Mouse (Mus musculus) lung, postnatal 4 days (tissue): ENCODE data around the gene Tstd2.

Experiments
- DNase-seq, 2 experiments: peaks; one replicate each; pipeline ENCODE4 v3.0.0; 2021

Gene Tstd2

DNA sequence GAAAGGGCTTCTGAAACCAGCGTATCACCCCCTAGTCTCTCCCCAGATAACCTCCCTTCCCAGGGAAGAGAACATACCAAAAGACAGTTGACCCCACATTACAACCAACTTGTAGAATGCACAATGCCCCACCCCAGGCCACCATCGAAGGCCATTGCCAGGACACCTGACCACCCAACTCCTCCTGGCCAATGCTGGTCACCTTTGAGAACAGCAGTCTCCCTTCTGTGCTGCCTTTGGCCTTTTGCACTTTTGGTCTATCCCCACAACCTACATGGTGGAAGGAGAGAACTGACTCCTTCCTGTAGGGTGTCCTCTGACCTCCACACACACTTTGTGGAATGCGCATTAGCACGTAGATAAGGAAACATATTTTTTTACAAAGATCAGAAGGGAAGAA lies 21.0 kb downstream of the Tstd2 start:
- DNase-seq: no peak

DNA sequence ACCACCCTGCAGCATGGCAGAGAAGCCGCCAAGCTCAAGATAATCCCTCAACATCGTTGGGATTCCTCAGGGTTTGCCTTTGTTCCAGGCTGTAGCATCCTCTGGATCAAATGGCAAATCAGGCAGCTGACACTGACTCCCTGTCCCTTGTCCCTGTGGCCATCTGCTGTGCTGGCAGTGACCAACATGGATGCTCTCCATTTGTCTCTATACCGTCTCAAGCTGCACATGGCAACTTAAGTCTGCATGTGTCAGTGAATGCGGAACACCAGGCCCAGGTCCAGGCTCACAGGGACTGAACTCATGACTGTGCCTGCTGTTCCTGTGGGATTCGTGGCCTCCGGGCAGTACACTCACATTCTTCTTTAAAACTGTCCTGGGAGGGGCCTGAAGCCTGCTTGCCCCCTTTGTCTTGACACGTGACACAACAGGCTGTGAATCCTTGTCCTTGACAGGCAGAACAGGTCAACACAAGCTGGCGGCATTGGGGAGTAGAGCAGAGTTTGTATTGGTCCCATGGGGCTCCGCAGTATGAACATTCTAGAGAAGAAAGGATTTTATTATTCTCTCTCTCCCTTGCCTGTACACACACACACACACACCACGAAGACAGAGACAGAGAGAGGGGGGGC lies 21.8 kb downstream of the Tstd2 start:
- no peak for DNase-seq

DNA sequence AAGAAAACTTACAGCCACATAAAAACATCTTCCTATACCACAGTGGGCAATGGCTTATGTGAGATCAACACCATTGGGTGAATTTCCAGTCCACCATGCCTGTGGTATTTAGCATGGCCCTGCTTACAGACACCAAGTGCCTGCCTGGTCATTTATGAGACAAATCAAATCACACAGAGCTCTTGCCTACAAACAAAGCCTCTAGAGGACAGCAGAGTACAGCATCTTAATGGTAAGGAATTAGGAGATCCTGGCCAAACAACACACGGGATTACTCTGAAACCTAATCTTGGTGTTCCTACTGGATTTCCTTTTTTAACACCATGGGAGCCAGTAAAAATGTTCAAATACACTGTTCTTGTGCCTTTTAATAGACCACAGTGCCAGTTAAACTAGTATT lies 23.2 kb downstream of the Tstd2 start:
- DNase-seq: no peak

DNA sequence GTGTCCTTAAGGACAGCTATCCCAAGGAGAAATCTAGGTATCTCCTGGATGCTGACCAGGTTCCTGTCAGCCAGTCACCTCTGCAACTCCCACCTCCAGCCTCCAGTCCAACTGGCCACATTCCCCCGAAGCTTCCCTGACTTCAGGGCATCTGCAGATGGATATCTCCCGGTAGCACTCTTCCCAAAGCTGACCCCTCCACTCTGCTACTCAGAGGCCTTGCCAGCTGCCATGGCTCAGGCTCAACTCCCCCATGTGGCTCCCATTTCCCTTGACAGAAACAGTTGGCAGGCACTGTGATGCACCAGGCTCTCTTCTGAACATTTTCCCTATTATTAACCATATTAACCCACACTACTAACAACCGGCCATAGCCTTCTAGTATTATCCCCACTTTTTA lies 27.1 kb downstream of the Tstd2 start:
- DNase-seq: peak in 1 of 2 experiments; percentile 17

DNA sequence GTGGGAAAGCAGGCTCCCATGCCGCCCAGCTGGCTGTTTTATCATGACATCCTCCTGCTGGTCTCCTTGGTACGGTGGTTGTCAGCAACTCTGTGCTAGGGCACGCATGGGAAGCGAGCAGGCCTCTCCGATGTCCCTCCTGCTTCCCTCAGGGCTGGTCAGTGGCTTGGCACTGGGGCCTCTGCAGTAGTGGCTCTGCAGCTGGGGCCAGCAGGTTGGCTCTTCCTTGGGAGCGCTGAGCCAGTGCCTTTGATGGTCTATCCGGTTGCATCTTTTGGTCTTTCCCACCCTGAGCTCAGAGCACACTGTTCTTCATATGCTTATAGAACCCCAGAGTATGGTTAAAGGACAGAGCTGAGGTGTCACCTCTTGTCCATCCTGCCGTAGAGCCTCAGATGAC lies 28.4 kb downstream of the Tstd2 start:
- no peak for DNase-seq

DNA sequence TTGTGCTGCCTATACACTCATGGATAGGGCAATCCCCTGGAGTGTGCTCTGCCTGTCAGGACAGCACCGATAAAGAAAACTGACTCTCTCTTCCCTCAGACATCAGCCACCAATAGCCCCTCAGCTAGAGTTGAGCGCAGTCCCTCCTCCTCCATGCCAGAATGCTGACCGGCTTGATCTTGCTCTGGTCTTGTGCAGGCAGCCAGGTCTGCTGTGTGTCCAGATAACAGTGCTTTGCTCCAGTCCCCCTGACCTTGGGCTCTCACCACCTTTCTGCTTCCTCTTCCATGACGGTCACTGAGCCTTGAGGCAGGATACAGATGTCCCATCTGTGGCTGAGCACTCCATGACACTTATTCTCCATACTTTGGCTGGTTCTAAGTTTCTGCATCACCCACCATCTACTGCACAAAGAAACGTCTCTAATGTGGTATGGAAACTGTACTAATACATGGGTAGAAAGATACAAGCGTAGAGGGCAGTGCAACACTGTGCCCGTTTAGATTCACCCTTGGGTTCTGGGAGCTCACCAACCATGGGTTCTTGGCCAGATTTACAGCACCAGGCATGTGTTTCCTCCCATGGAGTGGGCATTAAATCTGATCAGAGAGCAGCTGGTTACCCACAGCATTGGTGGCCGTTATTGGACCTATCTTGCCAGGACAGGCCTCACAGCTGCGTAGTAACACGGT lies 36.3 kb downstream of the Tstd2 start:
- no peak for DNase-seq

DNA sequence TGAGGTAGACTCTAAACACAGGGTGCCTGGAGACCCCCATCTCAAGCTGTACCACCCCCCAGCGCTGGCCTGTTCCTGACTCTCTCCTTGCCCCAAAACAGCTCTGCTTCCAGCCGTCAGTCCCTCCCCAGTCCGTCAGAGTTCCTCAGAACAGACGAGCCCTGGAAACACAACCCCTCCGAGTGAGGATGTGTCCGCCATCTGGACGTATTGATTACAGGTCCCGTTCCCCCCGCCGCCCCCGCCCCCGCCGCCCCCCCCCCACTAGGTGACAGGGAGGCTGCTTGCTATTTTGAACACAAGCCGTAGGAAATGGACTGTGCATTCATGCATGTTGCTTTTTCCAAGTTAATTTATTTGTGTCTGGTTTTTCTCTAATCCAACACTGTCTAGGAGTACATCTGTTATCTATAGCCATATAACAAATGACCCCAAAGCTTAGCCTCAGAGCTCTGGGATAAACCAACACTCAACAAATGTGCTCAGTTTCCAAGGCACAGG lies 37.2 kb downstream of the Tstd2 start:
- no peak for DNase-seq

DNA sequence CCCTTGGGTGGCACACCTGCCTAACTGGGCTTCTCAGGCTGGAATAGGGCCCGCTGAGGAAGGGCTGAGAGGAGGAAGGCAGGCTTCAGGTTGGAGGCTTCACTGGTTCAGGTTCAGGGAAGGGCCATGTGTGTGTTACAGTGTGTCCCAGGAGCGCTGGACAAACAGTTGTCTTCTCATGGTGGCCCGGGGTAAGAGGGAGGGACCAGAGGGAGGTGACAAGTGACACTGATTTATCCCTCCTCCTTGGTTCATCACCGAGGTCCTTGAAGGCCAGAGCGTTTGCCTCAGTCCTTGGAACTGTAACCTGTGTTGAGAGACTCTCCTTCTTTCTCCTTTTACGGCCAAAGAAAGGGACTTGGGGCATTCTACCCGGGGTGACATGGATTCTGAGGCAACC lies 38.0 kb downstream of the Tstd2 start:
- no peak for DNase-seq

DNA sequence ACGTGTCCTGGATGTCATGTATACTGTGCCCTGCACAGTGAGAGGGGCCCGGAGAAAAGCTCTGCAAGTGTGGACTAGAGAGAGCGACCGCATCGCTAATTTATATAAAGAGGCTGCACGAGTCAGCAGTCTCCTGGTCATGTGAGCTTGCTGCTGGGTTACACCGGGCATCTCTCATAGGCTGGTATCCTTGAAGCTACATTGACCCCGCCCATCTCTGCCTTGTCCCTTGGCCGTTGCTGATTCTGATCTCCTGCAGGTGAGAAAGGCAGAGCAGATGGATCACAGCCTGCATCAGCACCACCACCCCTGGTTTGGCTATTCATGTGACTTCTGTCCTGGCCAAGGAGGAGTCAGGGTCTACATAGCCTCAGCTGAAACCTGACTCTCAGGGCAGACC lies 39.4 kb downstream of the Tstd2 start:
- no peak for DNase-seq

DNA sequence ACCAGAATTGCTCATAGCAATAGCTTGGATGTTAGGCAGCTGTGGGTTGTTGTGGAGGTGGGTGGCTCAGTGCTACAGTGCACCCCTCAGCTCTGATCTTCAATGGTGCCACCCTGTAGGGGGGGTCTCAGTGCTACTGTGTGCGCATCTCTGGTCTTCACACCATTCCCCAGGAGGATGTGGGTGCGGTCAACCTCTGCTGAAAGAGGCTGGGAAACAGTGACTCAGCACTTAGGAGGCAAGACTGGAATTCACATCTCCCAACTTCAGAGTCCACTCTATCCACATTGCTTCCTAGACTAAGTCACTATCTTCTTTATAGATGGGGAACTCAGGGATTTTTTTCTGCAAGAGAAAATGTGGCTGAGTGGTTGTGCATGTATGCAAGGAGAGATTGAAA lies 40.9 kb downstream of the Tstd2 start:
- DNase-seq: no peak

DNA sequence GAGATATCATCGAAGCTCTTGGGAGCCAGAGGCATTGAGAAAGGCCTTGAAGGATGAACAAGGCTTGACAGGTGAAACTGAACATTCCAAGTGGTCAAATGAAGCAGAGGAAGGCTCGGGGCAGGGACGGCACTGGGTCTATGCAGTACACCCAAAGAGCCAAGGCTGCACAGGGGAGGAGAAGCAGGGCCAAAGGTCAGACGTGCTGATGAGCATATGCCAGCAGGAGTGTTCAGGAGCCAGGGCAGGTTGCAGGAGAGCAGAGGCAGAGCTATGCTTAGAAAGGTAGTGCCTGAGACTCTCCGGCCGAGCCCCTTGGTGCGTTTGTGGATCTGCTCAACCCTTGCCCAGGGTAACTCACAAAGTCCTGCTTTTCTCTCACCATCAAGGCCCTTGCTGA lies 41.9 kb downstream of the Tstd2 start:
- DNase-seq: no peak

DNA sequence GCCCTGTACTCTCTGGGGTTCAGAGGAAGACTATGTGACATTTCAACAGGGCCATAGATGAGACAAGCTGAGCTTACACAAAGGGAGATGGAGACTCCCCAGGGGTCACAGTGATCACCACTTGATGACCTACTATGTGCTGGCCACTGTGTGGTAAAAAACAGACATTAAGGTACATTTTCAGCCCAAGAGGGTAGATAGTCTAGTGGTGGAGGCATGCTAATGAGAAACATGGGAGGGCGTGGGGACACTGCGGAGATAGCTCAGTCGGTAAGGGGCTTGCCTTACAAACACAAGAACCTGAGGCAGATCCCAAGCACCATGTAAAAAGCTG lies 42.7 kb downstream of the Tstd2 start:
- DNase-seq: no peak

DNA sequence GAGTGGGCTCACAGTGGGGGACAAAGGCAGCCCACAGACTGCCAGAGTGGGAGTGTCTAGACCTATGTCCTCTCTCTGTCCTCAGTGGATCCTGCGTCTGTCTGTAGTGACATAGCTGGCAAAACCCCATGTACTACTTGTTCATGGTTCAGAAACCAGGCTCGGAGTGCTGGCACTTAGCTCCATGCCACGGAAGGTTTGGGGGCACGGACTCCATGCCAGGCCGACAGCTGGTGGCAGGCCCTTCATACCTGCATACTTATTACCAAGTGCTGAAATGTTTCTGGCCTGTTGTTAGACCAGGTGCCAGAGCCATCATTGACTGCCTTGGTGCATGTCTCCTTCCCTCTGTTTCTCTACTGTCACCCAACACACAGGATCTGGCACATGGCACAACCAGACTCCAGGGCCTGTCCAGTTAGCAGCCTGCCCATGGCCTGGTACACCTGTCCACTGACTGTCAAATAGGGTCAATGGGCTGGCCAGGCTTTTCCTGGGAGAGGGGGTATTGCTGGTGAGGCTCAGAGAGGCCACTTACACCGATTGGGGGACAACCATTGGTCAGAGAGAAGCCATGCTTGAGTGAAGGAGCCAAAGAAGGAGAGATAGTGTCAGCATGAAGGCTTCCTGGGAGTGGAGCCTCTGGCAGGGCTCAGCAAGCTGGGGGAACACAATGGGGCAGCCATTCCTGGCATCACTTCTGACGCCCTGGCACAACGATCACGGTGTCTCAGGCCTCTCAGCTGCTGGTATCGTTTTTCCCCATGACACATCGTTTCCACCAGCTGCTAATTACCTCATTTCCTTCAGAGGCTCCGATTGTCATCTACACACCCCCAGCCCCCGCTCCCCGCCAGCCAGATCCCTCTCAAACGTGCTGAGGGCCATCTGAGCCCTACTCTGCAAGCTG lies 43.3 kb downstream of the Tstd2 start:
- DNase-seq: peak; percentile 18 to 26

DNA sequence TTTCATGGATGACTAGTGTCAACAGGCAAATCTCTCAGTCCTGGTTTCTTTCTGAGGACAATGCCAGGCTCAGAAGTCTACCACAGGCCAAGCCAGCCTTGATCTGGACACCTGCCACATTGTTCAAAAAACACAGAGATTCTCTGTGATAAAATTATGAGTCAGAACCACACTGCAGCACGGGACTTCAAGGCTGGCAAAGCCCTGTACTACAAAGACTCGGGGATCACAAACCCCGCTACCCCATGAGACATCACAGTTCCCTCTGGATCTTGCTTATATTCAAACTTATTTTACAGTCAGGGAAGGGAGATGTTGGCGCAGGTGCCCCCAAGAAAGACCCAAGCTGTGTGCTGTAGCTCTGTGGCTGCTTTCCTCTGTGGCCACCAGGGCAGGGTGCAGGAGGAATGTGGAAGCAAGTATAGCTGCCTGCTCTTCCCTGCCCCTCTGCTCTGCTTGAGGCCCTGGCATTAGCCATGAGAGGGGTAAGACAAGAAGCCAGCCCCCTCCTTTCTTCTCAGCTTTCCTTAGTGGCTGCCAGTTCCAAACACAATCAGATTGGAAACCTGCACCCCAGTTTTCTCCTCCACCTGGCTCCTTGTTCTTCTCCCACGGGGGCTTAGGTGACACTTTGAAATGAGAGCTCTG lies 45.9 kb downstream of the Tstd2 start:
- no peak for DNase-seq

DNA sequence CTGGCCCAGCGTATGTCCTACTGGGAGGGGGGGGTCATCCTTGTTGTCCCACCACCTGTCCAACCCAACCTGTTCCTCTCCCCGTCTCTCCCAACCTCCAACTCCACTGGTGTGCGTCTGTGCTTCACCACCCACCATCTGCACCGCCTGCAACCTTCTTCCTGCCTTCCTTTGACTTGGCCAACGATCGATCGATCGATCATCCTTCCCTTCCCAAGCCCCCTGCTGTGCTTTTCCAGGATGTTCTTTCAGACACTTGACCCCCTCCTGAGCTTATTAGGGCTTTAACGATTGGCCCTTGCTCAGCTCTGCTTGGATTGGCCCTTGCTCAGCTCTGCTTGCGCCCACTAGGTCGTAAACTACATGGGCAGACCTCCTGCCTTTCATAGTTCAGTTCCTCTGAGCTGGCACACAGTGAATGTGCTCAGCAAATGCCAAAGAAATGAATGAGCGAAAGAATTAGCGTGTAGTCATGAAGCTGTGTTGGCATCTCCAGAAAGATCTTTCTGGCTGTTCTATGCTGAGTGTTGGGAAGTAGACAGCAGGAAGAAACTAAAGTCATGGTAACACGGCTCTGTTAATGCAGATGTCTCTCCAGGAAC lies 48.9 kb downstream of the Tstd2 start:
- DNase-seq: no peak

DNA sequence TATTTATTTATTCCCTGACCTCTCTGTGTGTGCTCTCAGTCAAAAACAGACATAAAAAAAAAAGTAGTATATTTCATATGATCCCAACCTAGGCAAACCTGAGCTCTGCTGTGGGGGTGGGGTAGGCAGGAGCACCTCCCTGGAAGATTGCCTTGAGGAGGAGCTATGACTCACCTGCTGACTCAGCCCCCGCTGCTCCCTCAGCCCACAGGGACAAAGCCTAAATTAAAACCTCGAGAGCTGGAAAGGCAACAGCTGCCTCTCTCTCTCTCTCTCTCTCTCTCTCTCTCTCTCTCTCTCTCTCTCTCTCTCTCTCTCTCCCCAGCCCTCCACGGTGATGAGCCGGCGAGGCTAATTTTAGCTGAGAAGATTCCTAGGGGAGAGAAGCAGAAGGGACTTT lies 50.6 kb downstream of the Tstd2 start:
- DNase-seq: no peak

DNA sequence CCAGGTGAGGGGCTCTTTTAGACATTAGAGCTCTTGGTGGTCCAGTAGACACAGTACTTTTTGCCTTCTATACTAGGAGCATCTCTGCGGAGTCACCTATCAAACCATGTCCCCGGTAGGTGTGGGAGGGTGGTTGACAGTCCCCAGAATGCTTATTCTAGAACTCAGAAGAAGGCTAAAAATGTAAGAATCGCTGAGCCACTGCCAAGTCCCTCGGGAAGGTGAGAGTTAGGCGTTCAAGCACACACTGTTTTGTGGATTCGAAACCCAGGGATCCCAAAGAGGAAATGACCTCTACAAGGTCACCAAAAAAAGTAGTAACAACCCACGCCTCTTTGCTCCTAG lies 51.1 kb downstream of the Tstd2 start:
- DNase-seq: no peak

DNA sequence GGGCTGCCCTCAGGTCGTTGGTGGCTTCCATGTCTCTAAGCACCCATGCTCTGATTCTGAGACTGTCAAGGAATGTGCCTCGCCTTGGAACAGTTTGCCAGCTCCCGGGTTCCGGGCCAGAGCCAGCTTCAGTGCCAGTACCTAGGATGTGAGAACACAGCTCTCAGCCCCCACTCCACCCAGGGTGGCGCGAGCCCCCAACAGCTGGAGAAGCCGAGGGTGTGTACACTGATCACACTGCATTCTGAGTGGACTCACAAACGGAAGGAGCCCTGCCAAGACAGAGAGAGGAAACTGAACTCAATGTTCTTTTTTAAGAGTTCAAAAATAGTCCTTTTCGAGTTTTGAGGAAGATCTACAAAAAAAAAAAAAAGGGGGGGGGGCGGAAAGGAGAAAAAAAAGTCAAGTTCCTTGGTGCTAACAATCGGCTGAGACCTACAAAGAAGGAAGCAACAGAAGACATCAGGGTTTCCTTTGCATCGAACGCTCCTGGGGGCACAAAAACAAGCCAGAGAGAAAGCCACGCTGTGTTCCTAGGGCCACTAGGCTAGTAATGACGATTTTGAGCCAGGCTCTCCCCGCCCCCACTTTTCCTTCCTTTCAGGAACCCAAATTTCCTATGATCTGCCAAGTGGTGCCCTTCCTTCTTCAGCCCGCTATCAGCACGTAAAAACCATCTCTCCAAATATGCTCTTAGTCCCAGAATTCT lies 51.6 kb downstream of the Tstd2 start:
- no peak for DNase-seq

DNA sequence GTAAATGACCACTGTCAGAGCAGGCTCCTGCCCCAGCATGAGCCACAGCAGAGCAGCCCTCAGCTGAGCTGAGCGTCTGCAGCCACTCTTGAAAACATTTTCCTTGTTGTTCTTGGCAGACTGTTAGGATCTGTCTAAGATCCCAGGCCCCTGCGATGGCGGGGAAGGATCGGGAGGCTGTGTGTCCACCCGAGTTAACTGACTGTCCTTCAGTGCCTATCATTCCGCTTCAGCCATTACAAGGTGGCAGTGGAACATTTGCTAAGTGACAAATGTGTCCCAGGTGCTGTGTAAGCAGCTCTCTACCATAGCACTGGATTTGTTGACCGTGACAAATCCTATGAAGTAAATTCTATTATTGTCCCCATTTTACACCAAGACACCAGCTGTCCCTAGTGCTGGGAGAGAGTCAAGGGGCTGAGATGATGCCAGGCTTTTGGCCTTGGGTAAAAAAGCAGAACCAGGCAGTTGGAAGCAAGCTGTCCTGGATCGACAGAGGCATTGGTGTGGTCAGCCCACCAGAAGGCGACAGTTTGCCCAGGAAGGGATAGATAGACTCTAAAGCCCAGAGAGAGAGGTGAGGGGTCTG lies 53.2 kb downstream of the Tstd2 start:
- DNase-seq: no peak

DNA sequence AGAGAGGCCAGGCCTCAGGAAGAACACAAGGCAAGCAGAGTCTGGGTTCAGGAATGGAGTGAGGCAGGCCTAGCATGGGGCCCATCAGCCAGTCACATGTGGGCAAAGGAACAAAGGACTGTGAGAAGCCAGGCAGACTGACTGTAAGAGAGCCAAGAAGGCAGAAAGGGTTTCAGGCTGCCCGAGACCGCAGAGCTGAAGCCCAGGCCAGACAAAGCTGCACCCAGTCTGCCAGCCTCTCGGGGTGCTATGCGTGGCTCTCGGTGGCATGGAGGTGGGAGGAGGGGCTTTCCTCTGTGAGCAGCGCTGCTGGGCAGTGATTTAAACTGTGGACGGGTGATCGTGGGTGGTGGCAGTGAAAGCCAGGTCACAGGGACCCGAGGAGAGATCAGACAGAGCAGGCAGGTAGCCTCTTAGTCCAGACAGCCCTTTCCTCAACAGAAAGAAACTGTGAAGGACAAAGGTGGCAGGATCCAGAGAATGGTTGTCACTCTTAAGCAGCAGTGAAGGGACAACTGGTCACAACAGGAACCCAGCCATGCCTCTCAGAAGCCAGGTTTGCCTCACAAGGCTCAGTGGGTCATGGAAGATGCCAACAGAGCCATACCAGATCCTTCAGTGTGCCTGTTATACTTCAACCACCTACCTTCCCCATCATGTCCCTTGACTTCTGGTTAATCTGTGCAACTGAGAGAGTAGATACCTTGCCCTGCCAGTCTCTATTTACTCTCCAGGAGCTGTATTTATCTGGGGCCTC lies 53.9 kb downstream of the Tstd2 start:
- DNase-seq: no peak

DNA sequence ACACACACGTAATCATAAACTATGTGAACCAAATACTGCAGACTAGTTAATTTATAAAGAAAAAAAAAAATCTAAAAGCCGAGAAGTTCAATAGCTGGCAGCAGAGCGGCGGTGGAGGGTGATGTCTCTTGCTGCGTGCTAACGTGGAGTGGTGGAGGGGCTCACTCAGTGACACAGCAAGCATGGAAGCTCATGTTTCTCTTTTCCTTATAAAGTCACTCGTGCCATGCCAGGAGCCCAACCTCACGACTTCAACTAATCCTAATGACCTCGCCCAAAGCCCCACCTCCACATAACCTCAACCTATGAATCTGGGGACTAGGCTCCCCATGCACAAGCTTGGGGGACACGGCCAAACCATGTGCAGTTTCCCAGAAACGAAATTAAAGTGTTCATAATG lies 55.9 kb downstream of the Tstd2 start:
- no peak for DNase-seq
